Mouse (Mus musculus): Measurements from ENCODE around the gene Mapkap1. TPM values are rescaled to one million over a fixed set of nuclear protein-coding genes. Genes with fewer than 3 reads are reported as not detected.

Mapkap1 gene
- polyA plus RNA-seq, 1 experiment = 50.4 TPM

DNA sequence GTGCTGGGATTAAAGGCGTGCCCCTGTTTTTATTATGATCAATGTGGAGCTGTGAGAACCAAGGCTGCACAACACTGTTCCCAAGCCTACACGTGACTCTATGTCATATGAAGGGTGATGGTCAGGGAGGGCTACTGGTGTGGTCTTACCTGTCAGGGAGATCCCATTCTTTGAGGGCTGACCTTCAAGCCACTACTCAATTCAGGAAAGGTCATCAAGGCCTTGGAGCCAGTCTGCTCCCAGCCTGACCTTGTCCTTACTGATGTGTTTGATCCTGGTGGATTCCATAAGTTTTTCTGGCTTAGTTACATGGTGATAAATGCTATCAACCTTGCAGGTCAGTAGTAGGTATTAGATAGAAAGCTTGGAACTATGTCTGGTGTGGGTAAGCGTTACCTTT, 114.8 kb downstream of the Mapkap1 start:
- H3K4me3 ChIP-seq (replicated peaks; ENCODE audit: insufficient read depth, low read depth, low read length) = no peak overlapping the region
- H3K27ac ChIP-seq (ENCODE audit: insufficient read depth, low read length) = no peak overlapping the region
- TF ChIP-seq POLR2A (IDR thresholded peaks at IDR 0.05; ENCODE audit: borderline replicate concordance, insufficient read depth, low read length) (no peak), CTCF (IDR thresholded peaks at IDR 0.05; ENCODE audit: borderline replicate concordance, insufficient read depth, low read depth, low read length) (no peak)
- no peaks in the 10 kb centered on the region for H3K4me1 ChIP-seq (ENCODE audit: control insufficient read depth, insufficient read depth, low read length)
- no peak for DNase-seq
- 95% methylated on average over 3 of the region's 3 CpGs for WGBS
- H3K27me3 ChIP-seq (ENCODE audit: control insufficient read depth, insufficient read depth, low read length) = no peaks in the 10 kb centered on the region

DNA sequence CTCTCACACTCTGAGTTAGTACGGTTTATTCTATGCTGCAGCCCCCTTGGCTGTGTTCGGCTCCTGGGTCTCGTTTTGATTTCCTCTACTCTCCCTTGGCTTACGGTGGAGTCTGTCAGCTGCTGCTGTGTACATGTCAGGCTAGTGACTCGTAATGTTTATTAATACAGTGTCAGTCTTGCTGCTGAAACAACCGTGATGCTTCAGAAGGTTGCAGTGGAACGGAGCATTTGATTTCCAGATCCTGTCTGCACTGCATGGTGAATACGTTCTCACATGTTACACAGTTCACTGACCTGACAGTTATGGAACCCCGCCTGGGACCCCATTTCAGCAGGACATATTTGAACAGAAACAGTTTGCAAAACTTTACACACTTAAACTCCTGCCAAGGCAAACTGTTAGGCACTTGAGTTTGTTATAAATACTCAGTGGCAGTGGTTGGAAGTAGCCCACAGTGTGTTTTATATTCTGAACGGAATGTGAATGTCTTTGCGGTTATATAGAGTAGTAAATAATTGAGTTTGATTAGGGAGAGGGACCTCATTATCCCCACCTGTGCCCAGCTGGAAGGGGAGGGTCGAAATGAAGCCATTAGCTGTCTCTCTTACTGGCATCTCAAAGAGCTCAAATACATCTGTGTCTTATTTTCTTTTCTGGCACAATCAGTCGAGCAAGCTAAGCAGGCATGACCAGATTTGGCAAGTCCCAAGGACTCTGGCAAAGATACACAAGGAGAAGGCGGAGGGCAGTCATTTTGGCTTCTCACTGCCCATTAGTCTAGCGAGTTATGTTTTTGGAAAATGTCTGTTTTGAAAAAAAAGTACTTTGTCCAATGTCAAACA, 120.2 kb downstream of the Mapkap1 start:
- DNase-seq = peak in 1 of 2 experiments; percentile 56
- H3K4me3 ChIP-seq (replicated peaks; ENCODE audit: insufficient read depth, low read depth, low read length) = no peak overlapping the region
- no peaks in the 10 kb centered on the region for H3K27me3 ChIP-seq (ENCODE audit: control insufficient read depth, insufficient read depth, low read length)
- H3K4me1 ChIP-seq (ENCODE audit: control insufficient read depth, insufficient read depth, low read length) = no peaks in the 10 kb centered on the region; the same call in 1 of the 2 replicates
- H3K27ac ChIP-seq (ENCODE audit: insufficient read depth, low read length) = no peak overlapping the region
- TF ChIP-seq POLR2A (IDR thresholded peaks at IDR 0.05; ENCODE audit: borderline replicate concordance, insufficient read depth, low read length) (no peak), CTCF (IDR thresholded peaks at IDR 0.05; ENCODE audit: borderline replicate concordance, insufficient read depth, low read depth, low read length) (no peak)
- 44% methylated on average over 15 of the region's 15 CpGs for WGBS

DNA sequence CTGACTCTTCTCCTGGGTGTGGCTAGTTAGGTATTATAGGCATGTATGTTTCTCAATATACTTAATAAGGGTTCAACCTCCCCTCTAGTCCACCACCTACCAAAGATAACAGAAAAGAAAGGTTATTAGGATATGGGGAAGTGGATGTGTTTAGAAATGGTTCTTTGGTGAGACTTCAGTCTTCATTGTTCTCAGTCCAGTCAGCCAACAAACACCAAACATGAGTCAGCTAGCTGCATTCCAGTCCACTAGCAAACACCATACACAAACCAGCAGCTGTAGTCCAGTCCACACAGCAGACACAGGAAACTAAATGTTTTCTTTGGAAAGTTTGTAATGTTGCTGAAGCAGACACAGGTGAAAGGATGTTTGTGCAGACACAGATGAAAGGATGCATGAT, 121.9 kb downstream of the Mapkap1 start:
- DNase-seq = no peak
- H3K27ac ChIP-seq (ENCODE audit: insufficient read depth, low read length) = no peak overlapping the region
- H3K4me1 ChIP-seq (ENCODE audit: control insufficient read depth, insufficient read depth, low read length) = no peaks in the 10 kb centered on the region; the same call in 1 of the 2 replicates
- TF ChIP-seq CTCF (IDR thresholded peaks at IDR 0.05; ENCODE audit: borderline replicate concordance, insufficient read depth, low read depth, low read length) (no peak), POLR2A (IDR thresholded peaks at IDR 0.05; ENCODE audit: borderline replicate concordance, insufficient read depth, low read length) (no peak)
- H3K4me3 ChIP-seq (replicated peaks; ENCODE audit: insufficient read depth, low read depth, low read length) = no peak overlapping the region
- no peaks in the 10 kb centered on the region for H3K27me3 ChIP-seq (ENCODE audit: control insufficient read depth, insufficient read depth, low read length)

DNA sequence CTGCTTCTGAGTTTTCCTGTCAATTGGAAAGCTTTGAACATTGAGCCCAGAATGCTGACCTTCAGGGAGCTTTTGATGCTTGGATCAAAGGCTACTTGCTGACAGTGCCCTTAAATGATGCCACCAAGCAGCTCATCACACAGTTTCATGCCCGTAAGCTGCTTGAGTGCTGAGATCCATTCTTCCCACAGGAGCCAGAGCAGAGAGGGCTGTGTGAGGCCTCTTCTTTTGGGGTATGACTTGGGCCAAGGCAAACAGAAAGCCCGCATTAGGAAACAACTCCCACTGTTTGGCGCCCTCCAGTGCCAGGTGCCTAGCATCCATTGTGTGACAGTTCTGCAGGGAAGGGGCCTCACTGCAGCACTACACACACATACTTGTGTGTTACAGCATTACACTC, 123.5 kb downstream of the Mapkap1 start:
- DNase-seq = peak; percentile 25 to 32
- H3K27ac ChIP-seq (ENCODE audit: insufficient read depth, low read length) = no peak overlapping the region

DNA sequence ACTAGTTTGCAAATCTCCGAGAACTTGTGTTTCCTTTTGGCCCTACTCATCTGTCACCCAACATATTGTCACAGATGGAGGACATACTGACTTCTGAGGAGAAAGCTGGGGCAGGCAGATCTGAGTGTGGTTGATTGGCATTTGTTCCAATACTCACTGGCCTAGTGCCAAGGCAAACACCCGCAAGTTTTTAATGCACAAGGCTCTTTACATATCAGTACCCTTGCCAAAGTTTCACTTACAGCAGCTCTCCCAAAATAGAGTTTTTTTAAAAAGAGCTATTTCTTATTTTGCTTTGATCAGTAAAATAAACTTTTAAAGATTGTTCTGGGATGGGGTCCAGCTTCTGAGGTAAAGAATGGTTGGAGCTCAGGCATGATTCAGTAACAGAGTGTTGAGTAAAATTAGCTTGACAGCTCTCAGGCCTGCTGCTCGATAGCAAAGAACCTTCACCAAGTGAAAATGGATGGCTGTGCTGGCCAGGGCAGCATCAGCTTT, 125.3 kb downstream of the Mapkap1 start:
- peak in 1 of 2 experiments; percentile 26 for DNase-seq
- no peaks in the 10 kb centered on the region for H3K27me3 ChIP-seq (ENCODE audit: control insufficient read depth, insufficient read depth, low read length)
- no peaks in the 10 kb centered on the region; the same call in 1 of the 2 replicates for H3K4me1 ChIP-seq (ENCODE audit: control insufficient read depth, insufficient read depth, low read length)
- H3K4me3 ChIP-seq (replicated peaks; ENCODE audit: insufficient read depth, low read depth, low read length) = no peak overlapping the region
- 19% methylated on average over 3 of the region's 3 CpGs for WGBS
- TF ChIP-seq CTCF (IDR thresholded peaks at IDR 0.05; ENCODE audit: borderline replicate concordance, insufficient read depth, low read depth, low read length) = no peak
- TF ChIP-seq POLR2A (IDR thresholded peaks at IDR 0.05; ENCODE audit: borderline replicate concordance, insufficient read depth, low read length) = no peak
- no peak overlapping the region for H3K27ac ChIP-seq (ENCODE audit: insufficient read depth, low read length)

More for the DNA sequence above, 123.5 kb downstream of the Mapkap1 start:
- Histone ChIP-seq H3K4me1 (ENCODE audit: control insufficient read depth, insufficient read depth, low read length) (no peaks in the 10 kb centered on the region; the same call in 1 of the 2 replicates), H3K27me3 (ENCODE audit: control insufficient read depth, insufficient read depth, low read length) (no peaks in the 10 kb centered on the region), H3K4me3 (replicated peaks; ENCODE audit: insufficient read depth, low read depth, low read length) (no peak overlapping the region)
- TF ChIP-seq CTCF (IDR thresholded peaks at IDR 0.05; ENCODE audit: borderline replicate concordance, insufficient read depth, low read depth, low read length) = peak; percentile 56; the same call in 1 of the 2 replicates
- no peak for TF ChIP-seq POLR2A (IDR thresholded peaks at IDR 0.05; ENCODE audit: borderline replicate concordance, insufficient read depth, low read length)
- WGBS = 71% methylated on average over 3 of the region's 3 CpGs

DNA sequence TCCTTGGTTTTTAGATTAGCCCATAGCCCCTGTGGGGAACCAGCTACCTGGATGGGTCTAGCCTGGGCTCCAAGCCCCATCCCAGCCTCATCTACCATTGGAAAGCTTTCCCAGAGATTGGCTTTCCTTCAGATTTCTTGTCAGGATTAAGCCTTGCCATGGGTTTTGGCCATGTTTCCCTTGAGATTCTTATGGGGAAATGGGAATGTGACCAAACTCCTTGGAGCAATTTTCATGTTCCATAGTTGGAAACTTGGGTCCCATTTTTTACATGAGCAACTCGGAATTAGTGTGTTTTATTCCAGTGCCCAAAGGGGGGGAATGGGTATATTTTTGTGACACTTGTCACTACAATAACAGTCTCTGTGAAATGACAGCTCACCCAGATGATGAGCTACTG, 125.8 kb downstream of the Mapkap1 start:
- Histone ChIP-seq H3K27me3 (ENCODE audit: control insufficient read depth, insufficient read depth, low read length) (no peaks in the 10 kb centered on the region), H3K4me1 (ENCODE audit: control insufficient read depth, insufficient read depth, low read length) (no peaks in the 10 kb centered on the region), H3K27ac (ENCODE audit: insufficient read depth, low read length) (no peak overlapping the region), H3K4me3 (replicated peaks; ENCODE audit: insufficient read depth, low read depth, low read length) (no peak overlapping the region)
- WGBS = 59% methylated on average over 1 of the region's 1 CpGs
- DNase-seq = no peak
- TF ChIP-seq CTCF (IDR thresholded peaks at IDR 0.05; ENCODE audit: borderline replicate concordance, insufficient read depth, low read depth, low read length) (no peak), POLR2A (IDR thresholded peaks at IDR 0.05; ENCODE audit: borderline replicate concordance, insufficient read depth, low read length) (no peak)

DNA sequence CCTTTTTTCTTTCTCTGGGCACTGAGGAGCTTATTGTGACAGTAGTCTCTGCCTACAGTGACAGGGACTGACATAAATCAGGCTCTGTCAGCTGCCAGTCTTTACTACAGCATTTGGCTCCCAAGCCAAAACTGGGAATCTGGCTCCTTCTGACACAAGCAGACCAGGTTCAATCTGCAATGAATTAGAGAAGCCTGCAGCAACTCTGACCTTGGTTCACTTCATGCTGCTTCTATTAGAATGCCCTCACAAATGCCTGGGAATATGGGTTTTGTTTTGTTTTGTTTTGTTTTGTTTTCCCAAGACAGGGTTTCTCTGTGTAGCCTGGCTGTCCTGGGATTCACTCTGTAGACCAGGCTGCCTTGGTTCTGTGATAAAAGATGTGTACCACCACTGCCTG, 126.7 kb downstream of the Mapkap1 start:
- no peak overlapping the region for H3K27ac ChIP-seq (ENCODE audit: insufficient read depth, low read length)
- TF ChIP-seq POLR2A (IDR thresholded peaks at IDR 0.05; ENCODE audit: borderline replicate concordance, insufficient read depth, low read length) (no peak), CTCF (IDR thresholded peaks at IDR 0.05; ENCODE audit: borderline replicate concordance, insufficient read depth, low read depth, low read length) (no peak)
- no peaks in the 10 kb centered on the region for H3K27me3 ChIP-seq (ENCODE audit: control insufficient read depth, insufficient read depth, low read length)
- no peak for DNase-seq
- no peak overlapping the region for H3K4me3 ChIP-seq (replicated peaks; ENCODE audit: insufficient read depth, low read depth, low read length)
- no peaks in the 10 kb centered on the region for H3K4me1 ChIP-seq (ENCODE audit: control insufficient read depth, insufficient read depth, low read length)

DNA sequence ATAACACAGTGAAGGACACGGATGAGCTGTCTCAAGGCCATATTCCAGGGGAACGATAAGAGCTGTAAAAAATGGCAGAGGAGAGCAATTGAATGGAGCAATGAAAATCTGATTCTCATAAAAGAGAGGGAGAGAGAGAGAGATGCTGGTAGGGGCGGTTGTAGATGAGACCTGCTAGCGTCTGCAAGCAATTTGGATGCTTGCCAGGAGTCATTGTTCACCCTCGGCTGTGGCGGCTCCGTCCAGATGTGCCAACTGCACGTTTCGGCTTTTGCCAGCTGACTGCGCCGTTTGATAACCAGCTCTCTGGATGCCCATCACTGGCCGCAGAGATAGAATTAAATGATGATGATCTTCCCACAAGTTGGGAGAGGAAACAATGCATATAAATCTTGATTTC, 128.4 kb downstream of the Mapkap1 start:
- no peak for DNase-seq

More for the DNA sequence above, 128.4 kb downstream of the Mapkap1 start:
- TF ChIP-seq POLR2A (IDR thresholded peaks at IDR 0.05; ENCODE audit: borderline replicate concordance, insufficient read depth, low read length) (no peak), CTCF (IDR thresholded peaks at IDR 0.05; ENCODE audit: borderline replicate concordance, insufficient read depth, low read depth, low read length) (no peak)
- no peaks in the 10 kb centered on the region for H3K4me1 ChIP-seq (ENCODE audit: control insufficient read depth, insufficient read depth, low read length)
- WGBS = 54% methylated on average over 12 of the region's 12 CpGs
- no peak overlapping the region for H3K27ac ChIP-seq (ENCODE audit: insufficient read depth, low read length)
- H3K4me3 ChIP-seq (replicated peaks; ENCODE audit: insufficient read depth, low read depth, low read length) = no peak overlapping the region
- H3K27me3 ChIP-seq (ENCODE audit: control insufficient read depth, insufficient read depth, low read length) = no peaks in the 10 kb centered on the region

Measured in cerebellum, adult 2 months (tissue).